Mouse (Mus musculus) ES-Bruce4 (cell line): ENCODE measurements around the gene Tcf12. TPM values are rescaled to one million over a fixed set of nuclear protein-coding genes. Genes with fewer than 3 reads are reported as not detected.

Experiments
- H3K27ac ChIP-seq: 2 replicates; pipeline ENCODE4 v1.5.1; 2012; ENCODE audit warnings: low read length, inconsistent platforms; ENCODE audit not compliant: insufficient read depth
- H3K27me3 ChIP-seq: 2 replicates; pipeline ENCODE4 v1.6.1; 2012; ENCODE audit warnings: mild to moderate bottlenecking, low read length, inconsistent platforms; ENCODE audit not compliant: control insufficient read depth, poor library complexity, insufficient read depth, severe bottlenecking
- H3K36me3 ChIP-seq: 2 replicates; pipeline ENCODE4 v1.6.1; 2012; ENCODE audit warnings: inconsistent platforms, mild to moderate bottlenecking, low read length, moderate library complexity; ENCODE audit not compliant: control insufficient read depth, poor library complexity, insufficient read depth, severe bottlenecking
- H3K4me1 ChIP-seq: one replicate; pipeline ENCODE4 v1.8.1; 2011; ENCODE audit warnings: low read length; ENCODE audit not compliant: control insufficient read depth, insufficient read depth
- H3K4me3 ChIP-seq: 2 replicates; pipeline ENCODE4 v1.5.1; 2011; ENCODE audit warnings: low read depth, mild to moderate bottlenecking, low read length
- H3K9ac ChIP-seq: 2 replicates; pipeline ENCODE4 v1.6.1; 2012; ENCODE audit warnings: low read depth, mild to moderate bottlenecking, inconsistent platforms; ENCODE audit not compliant: poor library complexity, severe bottlenecking
- H3K9me3 ChIP-seq: replicated peaks from 2 replicates; pipeline ENCODE4 v1.6.1; 2012; ENCODE audit warnings: mild to moderate bottlenecking, low read length, inconsistent platforms; ENCODE audit not compliant: control insufficient read depth, poor library complexity, insufficient read depth, severe bottlenecking
- CTCF ChIP-seq: IDR thresholded peaks from one replicate; pipeline ENCODE4 v1.8.1; 2011; ENCODE audit warnings: low read depth, low read length
- EP300 ChIP-seq: IDR thresholded peaks from 2 replicates; pipeline ENCODE4 v1.6.1; 2011; ENCODE audit warnings: low read depth, low read length; ENCODE audit not compliant: insufficient read depth
- POLR2A ChIP-seq: IDR thresholded peaks from one replicate; pipeline ENCODE4 v1.8.1; 2011; ENCODE audit warnings: low read length; ENCODE audit not compliant: insufficient read depth
- polyA plus RNA-seq: library from polyadenylated mRNA; stranded (reverse); fragments of >200 nt; gene quantifications from 2 replicates; pipeline ENCODE4 v1.2.4, GENCODE M21; 2011; ENCODE audit warnings: low read depth; ENCODE audit not compliant: missing spikeins, insufficient read depth, insufficient read length

The Tcf12 gene
- polyA plus RNA-seq, 1 experiment = 52.6 TPM

DNA sequence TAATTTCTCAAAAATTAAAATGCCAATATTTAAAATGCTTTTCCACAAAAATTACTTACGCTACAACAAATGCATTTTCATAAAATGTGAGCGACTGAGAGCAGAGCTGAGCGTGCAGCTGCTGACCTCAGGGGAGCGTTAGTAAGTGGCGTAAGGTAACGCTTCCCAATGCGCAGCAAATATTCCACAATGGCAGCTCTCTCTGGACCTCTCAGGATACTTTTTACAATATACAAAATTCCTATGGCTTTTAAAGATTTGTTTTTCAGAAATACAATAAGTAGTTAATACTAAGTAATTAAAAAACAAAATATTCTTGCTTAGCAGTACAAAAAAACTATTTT is 216.8 kb downstream of the Tcf12 start:
- Histone ChIP-seq H3K36me3 (no peaks in the 10 kb centered on the region), H3K4me1 (no peaks in the 10 kb centered on the region), H3K9ac (no peak overlapping the region), H3K4me3 (no peak overlapping the region), H3K9me3 (no peaks in the 10 kb centered on the region), H3K27me3 (no peaks in the 10 kb centered on the region), H3K27ac (no peak overlapping the region)
- TF ChIP-seq POLR2A (no peak), EP300 (no peak), CTCF (no peak)

DNA sequence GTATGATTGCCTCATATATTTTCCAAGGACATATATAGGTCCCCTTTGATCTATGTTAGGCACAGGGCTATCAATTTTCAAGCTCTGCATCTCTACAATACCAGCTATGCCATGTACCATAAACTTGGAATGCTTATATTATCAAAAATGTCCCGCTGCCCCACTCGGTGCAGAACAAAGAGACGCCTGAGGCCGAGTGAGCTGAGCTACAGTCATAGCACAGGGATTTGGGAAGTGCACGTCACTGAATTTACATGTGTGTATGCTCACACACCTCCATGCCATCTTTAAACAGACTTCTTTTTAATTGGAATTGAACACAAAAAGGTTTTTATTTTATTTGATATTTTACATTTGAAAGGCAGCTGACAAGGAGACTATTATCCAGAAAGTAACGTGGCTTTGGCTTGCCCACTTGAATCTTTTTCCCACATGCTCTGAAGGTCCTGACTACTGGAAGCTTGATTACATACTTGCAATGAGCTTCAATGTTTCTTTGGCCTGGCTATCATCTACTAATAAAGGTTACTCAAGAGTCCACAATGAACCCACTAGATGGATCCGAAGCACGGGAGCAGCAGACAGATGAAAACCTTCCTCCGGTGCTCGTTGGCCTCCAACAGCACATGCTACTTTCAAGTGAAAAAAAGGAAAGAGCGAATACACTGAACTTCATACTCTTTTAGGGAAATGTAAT is 217.3 kb downstream of the Tcf12 start:
- no peaks in the 10 kb centered on the region for H3K27me3 ChIP-seq
- H3K4me1 ChIP-seq = no peaks in the 10 kb centered on the region
- no peak overlapping the region for H3K9ac ChIP-seq
- H3K4me3 ChIP-seq = no peak overlapping the region
- no peaks in the 10 kb centered on the region for H3K36me3 ChIP-seq
- no peak overlapping the region for H3K27ac ChIP-seq
- no peak for TF ChIP-seq POLR2A
- TF ChIP-seq CTCF = no peak
- TF ChIP-seq EP300 = no peak
- no peaks in the 10 kb centered on the region for H3K9me3 ChIP-seq

DNA sequence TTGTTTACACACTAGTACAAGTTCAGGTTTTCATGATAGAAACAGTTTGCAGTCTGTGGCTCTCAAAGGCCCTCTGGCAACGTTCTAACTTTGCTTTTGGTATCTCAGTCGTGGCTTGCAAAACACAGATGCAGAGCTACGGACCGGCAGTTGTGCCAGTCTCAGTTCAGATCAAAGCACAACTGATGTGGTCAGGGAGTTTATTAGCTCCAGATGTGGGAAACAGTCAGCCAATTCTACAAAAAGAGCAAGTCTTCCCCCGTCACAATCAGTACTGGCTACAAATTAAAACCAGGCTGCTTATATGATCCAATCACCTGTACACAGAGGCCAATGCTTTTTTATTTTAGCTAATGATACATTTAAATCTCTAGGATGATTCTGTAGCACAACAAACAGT is 223.2 kb downstream of the Tcf12 start:
- Histone ChIP-seq H3K4me3 (no peak overlapping the region), H3K27ac (no peak overlapping the region)

DNA sequence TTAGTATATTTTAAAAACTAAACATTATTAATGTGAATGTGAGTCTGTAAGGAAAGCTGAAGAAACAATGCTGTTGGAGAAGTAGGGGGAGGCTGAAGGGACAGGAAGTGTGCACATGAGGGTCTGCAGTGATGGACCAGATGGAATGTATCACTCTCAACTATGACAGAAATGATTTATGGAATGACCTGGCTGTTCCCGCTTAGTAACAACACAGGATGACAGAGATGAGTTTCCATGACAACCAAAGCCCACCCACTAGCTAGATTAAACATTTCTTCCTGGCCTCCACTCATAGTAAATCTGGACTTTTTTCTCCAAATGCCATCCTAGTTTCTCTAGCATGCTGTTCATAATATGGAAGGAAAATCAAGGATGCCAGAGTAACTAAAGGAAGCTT is 231.0 kb downstream of the Tcf12 start:
- Histone ChIP-seq H3K27ac (no peak overlapping the region), H3K9ac (no peak overlapping the region), H3K4me3 (no peak overlapping the region), H3K27me3 (no peaks in the 10 kb centered on the region), H3K9me3 (no peaks in the 10 kb centered on the region), H3K36me3 (no peaks in the 10 kb centered on the region), H3K4me1 (peaks cover 3% of the 10 kb centered on the region)
- no peak for TF ChIP-seq CTCF
- no peak for TF ChIP-seq POLR2A
- no peak for TF ChIP-seq EP300

More for the DNA sequence above, 223.2 kb downstream of the Tcf12 start:
- Histone ChIP-seq H3K36me3 (no peaks in the 10 kb centered on the region), H3K9me3 (no peaks in the 10 kb centered on the region), H3K27me3 (no peaks in the 10 kb centered on the region), H3K9ac (no peak overlapping the region), H3K4me1 (no peaks in the 10 kb centered on the region)
- TF ChIP-seq EP300 = no peak
- no peak for TF ChIP-seq CTCF
- no peak for TF ChIP-seq POLR2A

DNA sequence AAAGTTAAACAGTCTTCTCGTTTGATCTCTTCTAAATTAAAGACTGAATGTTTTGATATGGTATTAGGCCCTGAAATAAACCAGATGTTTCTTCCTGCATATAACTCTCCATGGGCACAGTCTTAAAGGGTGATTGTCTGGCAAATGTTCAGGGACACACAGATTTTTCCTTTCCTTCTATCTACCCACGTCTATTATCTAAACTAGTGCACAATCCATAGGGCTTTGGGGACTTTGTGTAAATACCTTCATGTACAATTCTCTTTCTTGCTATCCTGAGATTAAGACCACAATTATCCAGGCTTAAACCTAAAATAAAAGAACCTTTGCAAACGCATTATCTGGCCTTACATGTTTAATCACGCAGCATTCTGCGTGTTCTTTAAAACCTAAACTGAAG is 231.7 kb downstream of the Tcf12 start:
- Histone ChIP-seq H3K27ac (no peak overlapping the region), H3K27me3 (no peaks in the 10 kb centered on the region), H3K4me1 (peaks cover 3% of the 10 kb centered on the region)

DNA sequence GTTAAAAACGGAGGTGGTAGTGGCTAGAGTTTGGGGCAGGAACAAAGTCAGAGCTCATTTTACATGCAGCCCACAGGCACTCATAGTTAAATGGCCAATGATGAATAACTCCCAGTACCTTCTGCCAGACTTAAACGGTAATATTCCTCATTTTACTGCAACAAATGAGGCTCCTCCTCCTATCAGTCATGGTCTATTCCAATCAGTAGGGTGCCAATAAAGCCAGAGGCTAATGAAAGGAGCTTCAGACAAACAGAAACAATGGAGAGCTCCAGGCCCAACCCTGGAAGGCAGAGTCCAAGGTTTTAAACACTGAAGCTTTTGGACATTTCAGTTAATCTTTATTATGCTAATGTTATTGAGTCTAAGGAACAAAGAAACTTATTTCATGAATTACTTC is 232.3 kb downstream of the Tcf12 start:
- Histone ChIP-seq H3K4me3 (no peak overlapping the region), H3K27ac (no peak overlapping the region), H3K9ac (no peak overlapping the region), H3K36me3 (no peaks in the 10 kb centered on the region), H3K4me1 (peaks cover 3% of the 10 kb centered on the region), H3K27me3 (no peaks in the 10 kb centered on the region), H3K9me3 (no peaks in the 10 kb centered on the region)
- no peak for TF ChIP-seq CTCF
- TF ChIP-seq POLR2A = no peak
- no peak for TF ChIP-seq EP300

More for the DNA sequence above, 231.7 kb downstream of the Tcf12 start:
- no peak overlapping the region for H3K4me3 ChIP-seq
- H3K9me3 ChIP-seq = no peaks in the 10 kb centered on the region
- H3K36me3 ChIP-seq = no peaks in the 10 kb centered on the region
- no peak for TF ChIP-seq CTCF
- TF ChIP-seq POLR2A = no peak
- no peak for TF ChIP-seq EP300
- no peak overlapping the region for H3K9ac ChIP-seq
